Mouse (Mus musculus) cortical plate, adult 2 months (tissue): ENCODE measurements at regions not wholly inside any gene's neighbourhood (a gene's known extent, or its start where the extent isn't known, plus 50 kb on each side); places are given as distances from the start of the nearest gene placed in this dataset.

Source experiments
- CTCF ChIP-seq: fragments of 200-500 bp; IDR thresholded peaks from 2 replicates; pipeline ENCODE4 v1.5.1; 2011; ENCODE audit warnings: mild to moderate bottlenecking, control low read depth, low read length; ENCODE audit not compliant: insufficient read depth; ENCODE audit errors: extremely low read depth
- POLR2A ChIP-seq: fragments of 200-500 bp; IDR thresholded peaks from 2 replicates; pipeline ENCODE4 v1.6.1; 2011; ENCODE audit warnings: mild to moderate bottlenecking, low read length, control low read depth; ENCODE audit not compliant: insufficient read depth; ENCODE audit errors: extremely low read depth

- TF ChIP-seq CTCF (no peak), POLR2A (no peak)
Measured at GRCm38 (mm10) chr13:70902727-70903126, 61.1 kb upstream of the Adamts16 start.
